Mouse (Mus musculus) intestine, postnatal 0 days (tissue): ENCODE measurements around the gene Mmp9. TPM values are rescaled to one million over a fixed set of nuclear protein-coding genes. Genes with fewer than 3 reads are reported as not detected.

ENCODE experiments used
- ATAC-seq: fragments of 200-750 bp; cut with Nextera tagmentation; 2 replicates; pipeline ENCODE4 v1.8.0; 2017; ENCODE audit warnings: mild to moderate bottlenecking, moderate TSS enrichment, moderate library complexity
- H3K27ac ChIP-seq: fragments of 300-500 bp; sonication (generic); 2 replicates; pipeline ENCODE4 v1.5.1; 2014; ENCODE audit warnings: mild to moderate bottlenecking, low read depth, low read length, moderate library complexity
- H3K27me3 ChIP-seq: fragments of 300-500 bp; sonication (generic); replicated peaks from 2 replicates; pipeline ENCODE4 v1.6.1; 2014; ENCODE audit warnings: low read length, mixed read lengths; ENCODE audit not compliant: control insufficient read depth, insufficient read depth
- H3K36me3 ChIP-seq: fragments of 300-500 bp; sonication (generic); 2 replicates; pipeline ENCODE4 v1.6.1; 2014; ENCODE audit warnings: mild to moderate bottlenecking, moderate library complexity; ENCODE audit not compliant: control insufficient read depth, insufficient read depth
- H3K4me1 ChIP-seq: fragments of 300-500 bp; sonication (generic); replicated peaks from 2 replicates; pipeline ENCODE4 v1.6.1; 2014; ENCODE audit warnings: antibody characterized with exemption, low read length, mixed read lengths; ENCODE audit not compliant: control insufficient read depth, insufficient read depth
- H3K4me2 ChIP-seq: fragments of 300-500 bp; sonication (generic); replicated peaks from 2 replicates; pipeline ENCODE4 v1.6.1; 2014; ENCODE audit warnings: low read depth, mild to moderate bottlenecking, moderate library complexity
- H3K4me3 ChIP-seq: fragments of 300-500 bp; sonication (generic); 2 replicates; pipeline ENCODE4 v1.5.1; 2014; ENCODE audit warnings: low read depth, low read length
- H3K9ac ChIP-seq: fragments of 300-500 bp; sonication (generic); 2 replicates; pipeline ENCODE4 v1.6.1; 2014; ENCODE audit warnings: mild to moderate bottlenecking, low read depth, low read length
- H3K9me3 ChIP-seq: fragments of 300-500 bp; sonication (generic); 2 replicates; pipeline ENCODE4 v1.6.1; 2016; ENCODE audit warnings: mixed run types; ENCODE audit not compliant: control insufficient read depth
- CTCF ChIP-seq: sonication (generic); IDR thresholded peaks from 2 replicates; pipeline ENCODE4 v1.5.1; 2016; ENCODE audit warnings: low read depth, mild to moderate bottlenecking, control low read depth, antibody characterized with exemption, moderate library complexity
- WGBS: fragments of 180-500 bp; shearing (Covaris S2); extraction: QIAGEN DNeasy Blood & Tissue Kit; methylation state at CpG from one replicate; pipeline ENCODE4 v1.1.7; 2014; 5-methylcytosine and 5-hydroxymethylcytosine counted together
- polyA plus RNA-seq: library from polyadenylated mRNA; unstranded; fragments of >200 nt; fragmentation: Nextera tagmentation; extraction: Ambion mirVana; gene quantifications from 2 replicates; pipeline ENCODE4 v1.2.1, GENCODE M21; 2015

The Mmp9 gene
- polyA plus RNA-seq, 1 experiment from 2014 or later, result 9.6 TPM

- TF ChIP-seq CTCF, result no peak
- no peak overlapping the region for H3K27ac ChIP-seq
- 6% methylated on average over 25 of the region's 25 CpGs for WGBS
- no peak overlapping the region for H3K9ac ChIP-seq
- no peak for ATAC-seq
- no peak overlapping the region; the same call in 1 of the 2 replicates for H3K4me2 ChIP-seq
- H3K36me3 ChIP-seq, result no peaks in the 10 kb centered on the region
- H3K4me1 ChIP-seq, result no peaks in the 10 kb centered on the region
- H3K4me3 ChIP-seq, result 0 out of 2 replicates have a peak overlapping the region, but pooled peaks have one; percentile 3
- H3K9me3 ChIP-seq, result no peaks in the 10 kb centered on the region
- peaks cover 62% of the 10 kb centered on the region for H3K27me3 ChIP-seq
Measured at GRCm38 (mm10) chr2:164948962-164949361, 8.4 kb downstream of the Mmp9 start.

GRCm38 (mm10) chr2:164950501-164950900, 9.9 kb downstream of the Mmp9 start:
- Histone ChIP-seq H3K9me3 (no peaks in the 10 kb centered on the region), H3K4me1 (no peaks in the 10 kb centered on the region), H3K9ac (no peak overlapping the region), H3K4me2 (no peak overlapping the region), H3K4me3 (no peak overlapping the region), H3K36me3 (no peaks in the 10 kb centered on the region), H3K27me3 (peaks cover 65% of the 10 kb centered on the region), H3K27ac (no peak overlapping the region)
- ATAC-seq, result no peak
- TF ChIP-seq CTCF, result peak; percentile 60
- WGBS, result 26% methylated on average over 13 of the region's 13 CpGs

GRCm38 (mm10) chr2:164951745-164952144, 11.2 kb downstream of the Mmp9 start:
- ATAC-seq, result no peak
- H3K9ac ChIP-seq, result no peak overlapping the region

GRCm38 (mm10) chr2:164952448-164952847, 11.9 kb downstream of the Mmp9 start:
- peak; percentile 49 for TF ChIP-seq CTCF
- H3K27me3 ChIP-seq, result peaks cover 60% of the 10 kb centered on the region

More at GRCm38 (mm10) chr2:164951745-164952144, 11.2 kb downstream of the Mmp9 start:
- no peaks in the 10 kb centered on the region for H3K4me1 ChIP-seq
- no peak overlapping the region for H3K4me2 ChIP-seq
- TF ChIP-seq CTCF, result peak; percentile 44
- peaks cover 65% of the 10 kb centered on the region for H3K27me3 ChIP-seq
- no peaks in the 10 kb centered on the region for H3K9me3 ChIP-seq
- 83% methylated on average over 4 of the region's 4 CpGs for WGBS
- H3K27ac ChIP-seq, result no peak overlapping the region
- H3K36me3 ChIP-seq, result no peaks in the 10 kb centered on the region
- H3K4me3 ChIP-seq, result no peak overlapping the region

GRCm38 (mm10) chr2:164953224-164953623, 12.6 kb downstream of the Mmp9 start:
- H3K27ac ChIP-seq, result no peak overlapping the region
- ATAC-seq, result peak; percentile 48
- peak; percentile 97 for TF ChIP-seq CTCF

More at GRCm38 (mm10) chr2:164952448-164952847, 11.9 kb downstream of the Mmp9 start:
- H3K27ac ChIP-seq, result no peak overlapping the region
- H3K9ac ChIP-seq, result no peak overlapping the region
- H3K36me3 ChIP-seq, result no peaks in the 10 kb centered on the region
- no peak for ATAC-seq
- no peaks in the 10 kb centered on the region for H3K4me1 ChIP-seq
- 40% methylated on average over 13 of the region's 13 CpGs for WGBS
- no peak overlapping the region for H3K4me2 ChIP-seq
- H3K4me3 ChIP-seq, result no peak overlapping the region
- no peaks in the 10 kb centered on the region for H3K9me3 ChIP-seq

GRCm38 (mm10) chr2:164955725-164956124, 15.1 kb downstream of the Mmp9 start:
- WGBS, result 76% methylated on average over 4 of the region's 4 CpGs
- no peak overlapping the region for H3K4me2 ChIP-seq

More at GRCm38 (mm10) chr2:164953224-164953623, 12.6 kb downstream of the Mmp9 start:
- Histone ChIP-seq H3K4me2 (peak overlapping the region; percentile 22; the same call in 1 of the 2 replicates), H3K9me3 (no peaks in the 10 kb centered on the region), H3K4me3 (no peak overlapping the region), H3K36me3 (no peaks in the 10 kb centered on the region), H3K4me1 (no peaks in the 10 kb centered on the region), H3K27me3 (peaks cover 55% of the 10 kb centered on the region), H3K9ac (no peak overlapping the region)
- WGBS, result 1% methylated on average over 21 of the region's 21 CpGs

More at GRCm38 (mm10) chr2:164955725-164956124, 15.1 kb downstream of the Mmp9 start:
- ATAC-seq, result no peak
- H3K36me3 ChIP-seq, result no peaks in the 10 kb centered on the region
- peaks cover 30% of the 10 kb centered on the region for H3K27me3 ChIP-seq
- TF ChIP-seq CTCF, result 0 out of 2 replicates have a peak, but pooled peaks have one; percentile 6
- no peak overlapping the region for H3K4me3 ChIP-seq
- peaks cover 4% of the 10 kb centered on the region; the same call in 1 of the 2 replicates for H3K4me1 ChIP-seq
- no peaks in the 10 kb centered on the region for H3K9me3 ChIP-seq
- no peak overlapping the region for H3K27ac ChIP-seq
- no peak overlapping the region for H3K9ac ChIP-seq
